Mouse (Mus musculus) neural tube, embryonic 11.5 days (tissue): ENCODE data around the gene Oas3. TPM values are rescaled to one million over a fixed set of nuclear protein-coding genes. Genes with fewer than 3 reads are reported as not detected.
A peak's percentile ranks its signal among the peaks of the same experiment; 100 is the strongest.

ENCODE experiments used
- ATAC-seq: fragments of 200-750 bp; cut with Nextera tagmentation; 2 replicates; pipeline ENCODE4 v1.8.0; 2017; ENCODE audit warnings: moderate number of reproducible peaks, mild to moderate bottlenecking, moderate TSS enrichment, moderate library complexity; ENCODE audit not compliant: insufficient read depth, low FRiP score, low TSS enrichment
- DNase-seq: peaks from one replicate; pipeline ENCODE4 v3.0.0-alpha.2; 2015; ENCODE audit warnings: low spot score
- H3K27ac ChIP-seq: fragments of 300-500 bp; sonication (generic); 2 replicates; pipeline ENCODE4 v1.5.1; 2014; ENCODE audit warnings: low read depth, mild to moderate bottlenecking, low read length
- H3K27me3 ChIP-seq: fragments of 300-500 bp; sonication (generic); 2 replicates; pipeline ENCODE4 v1.6.1; 2014; ENCODE audit warnings: mild to moderate bottlenecking, low read length, mixed read lengths; ENCODE audit not compliant: control insufficient read depth, insufficient read depth
- H3K36me3 ChIP-seq: fragments of 300-500 bp; sonication (generic); 2 replicates; pipeline ENCODE4 v1.6.1; 2014; ENCODE audit warnings: mild to moderate bottlenecking, low read length, moderate library complexity, mixed read lengths; ENCODE audit not compliant: control insufficient read depth, insufficient read depth
- H3K4me1 ChIP-seq: fragments of 300-500 bp; sonication (generic); 2 replicates; pipeline ENCODE4 v1.6.1; 2014; ENCODE audit warnings: low read length, mixed read lengths; ENCODE audit not compliant: control insufficient read depth, insufficient read depth
- H3K4me2 ChIP-seq: fragments of 300-500 bp; sonication (generic); 2 replicates; pipeline ENCODE4 v1.6.1; 2014; ENCODE audit warnings: low read depth, mild to moderate bottlenecking, moderate library complexity
- H3K4me3 ChIP-seq: fragments of 300-500 bp; sonication (generic); 2 replicates; pipeline ENCODE4 v1.5.1; 2014; ENCODE audit warnings: low read depth, low read length
- H3K9ac ChIP-seq: fragments of 300-500 bp; sonication (generic); 2 replicates; pipeline ENCODE4 v1.6.1; 2014; ENCODE audit warnings: mild to moderate bottlenecking, low read length
- H3K9me3 ChIP-seq: fragments of 300-500 bp; sonication (generic); 2 replicates; pipeline ENCODE4 v1.6.1; 2016; ENCODE audit warnings: low read length; ENCODE audit not compliant: control insufficient read depth
- WGBS: fragments of 180-500 bp; shearing (Covaris S2); extraction: QIAGEN DNeasy Blood & Tissue Kit; methylation state at CpG from one replicate; pipeline ENCODE4 v1.1.7; 2014; 5-methylcytosine and 5-hydroxymethylcytosine counted together
- polyA plus RNA-seq: library from polyadenylated mRNA; unstranded; fragments of >200 nt; fragmentation: Nextera tagmentation; extraction: Ambion mirVana; gene quantifications from 2 replicates; pipeline ENCODE4 v1.2.1, GENCODE M21; 2014

Gene Oas3
- polyA plus RNA-seq, 1 experiment from 2014 or later = not detected

DNA sequence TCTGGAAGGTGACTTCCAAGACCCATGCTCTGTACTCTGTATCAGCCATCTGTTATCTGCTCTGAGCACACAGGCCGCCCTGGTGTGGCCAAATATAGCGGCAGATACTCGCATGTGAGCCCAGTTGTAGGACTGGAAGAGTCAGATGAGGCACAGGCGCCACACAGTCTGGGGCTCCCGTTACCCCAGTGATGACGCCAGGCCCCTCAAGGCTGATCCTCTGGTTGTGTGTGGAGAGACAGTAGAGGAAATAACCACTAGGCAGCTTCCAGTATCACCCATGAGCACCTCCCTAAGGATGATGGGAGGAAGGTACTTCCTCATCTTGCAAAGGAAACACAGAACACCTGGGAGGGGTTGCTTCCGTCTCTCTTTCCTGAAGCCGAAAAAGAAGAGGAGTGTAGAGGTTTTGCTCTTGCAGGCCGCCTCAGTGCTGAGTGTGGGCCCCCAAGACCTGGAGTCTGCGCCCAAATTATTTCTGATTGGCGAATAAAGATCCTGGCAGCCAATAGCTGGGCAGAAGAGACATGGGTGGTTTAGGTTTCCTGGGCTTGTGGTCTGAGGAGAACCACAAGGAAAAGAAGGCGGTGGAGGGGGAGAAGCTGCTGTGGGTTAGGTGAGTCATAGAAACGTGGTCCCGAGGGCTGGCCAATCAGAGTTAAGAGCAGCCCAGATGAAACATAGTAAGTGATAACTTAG lies 2.0 kb downstream of the Oas3 start:
- no peak overlapping the region for H3K4me3 ChIP-seq
- no peaks in the 10 kb centered on the region for H3K36me3 ChIP-seq
- DNase-seq (no peak), ATAC-seq (no peak)
- no peaks in the 10 kb centered on the region for H3K4me1 ChIP-seq
- H3K9me3 ChIP-seq = no peaks in the 10 kb centered on the region
- 83% methylated on average over 14 of the region's 14 CpGs for WGBS
- no peaks in the 10 kb centered on the region for H3K27me3 ChIP-seq
- no peak overlapping the region for H3K4me2 ChIP-seq
- no peak overlapping the region for H3K27ac ChIP-seq
- no peak overlapping the region for H3K9ac ChIP-seq

DNA sequence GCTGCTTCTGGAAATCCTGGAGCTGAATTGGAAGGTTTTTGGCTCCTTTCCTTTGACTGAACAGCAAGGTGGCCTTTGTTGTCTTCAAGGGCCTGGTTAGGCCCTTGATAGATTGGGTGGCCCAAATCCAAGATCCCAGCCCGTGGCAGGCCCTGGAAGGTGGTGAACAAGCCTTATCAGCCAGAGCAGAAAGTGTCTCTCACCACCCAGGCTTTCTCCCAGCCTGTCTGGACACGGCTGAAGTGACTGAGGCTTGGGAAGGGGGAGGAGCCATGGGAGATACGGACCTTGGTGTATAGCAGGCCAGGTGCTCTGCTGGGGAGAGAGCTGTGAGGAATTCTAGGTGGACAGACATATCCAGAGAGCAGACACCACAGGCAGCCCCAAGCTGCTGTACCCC lies 8.1 kb downstream of the Oas3 start:
- H3K4me3 ChIP-seq = no peak overlapping the region
- no peaks in the 10 kb centered on the region for H3K4me1 ChIP-seq
- no peak for ATAC-seq
- no peak overlapping the region for H3K9ac ChIP-seq
- H3K27me3 ChIP-seq = no peaks in the 10 kb centered on the region
- no peaks in the 10 kb centered on the region for H3K36me3 ChIP-seq
- 75% methylated on average over 3 of the region's 3 CpGs for WGBS
- no peak overlapping the region for H3K4me2 ChIP-seq
- no peak for DNase-seq
- H3K9me3 ChIP-seq = no peaks in the 10 kb centered on the region
- no peak overlapping the region for H3K27ac ChIP-seq

DNA sequence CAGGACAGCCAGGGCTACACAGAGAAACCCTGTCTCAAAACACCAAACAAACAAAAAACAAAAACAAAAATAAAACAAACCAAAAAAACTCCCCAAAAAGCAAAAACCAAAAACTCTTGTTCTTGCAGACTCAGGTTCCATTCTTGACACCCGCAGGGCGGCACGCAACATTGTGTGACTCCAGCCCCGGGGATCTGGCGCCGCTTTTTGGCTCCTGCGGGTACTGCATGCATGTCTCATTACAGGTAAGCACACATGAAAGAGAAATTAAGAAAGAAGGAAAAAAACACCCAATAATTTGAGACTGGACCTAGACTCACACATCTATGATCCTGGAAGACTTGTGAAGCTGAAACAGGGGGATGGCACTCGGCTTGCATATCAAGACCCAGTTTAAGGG lies 12.5 kb downstream of the Oas3 start:
- Histone ChIP-seq H3K9ac (no peak overlapping the region), H3K27me3 (no peaks in the 10 kb centered on the region), H3K4me1 (no peaks in the 10 kb centered on the region), H3K4me3 (no peak overlapping the region), H3K4me2 (no peak overlapping the region), H3K9me3 (no peaks in the 10 kb centered on the region), H3K27ac (no peak overlapping the region), H3K36me3 (no peaks in the 10 kb centered on the region)
- ATAC-seq (no peak), DNase-seq (no peak)
- WGBS = 75% methylated on average over 8 of the region's 8 CpGs

DNA sequence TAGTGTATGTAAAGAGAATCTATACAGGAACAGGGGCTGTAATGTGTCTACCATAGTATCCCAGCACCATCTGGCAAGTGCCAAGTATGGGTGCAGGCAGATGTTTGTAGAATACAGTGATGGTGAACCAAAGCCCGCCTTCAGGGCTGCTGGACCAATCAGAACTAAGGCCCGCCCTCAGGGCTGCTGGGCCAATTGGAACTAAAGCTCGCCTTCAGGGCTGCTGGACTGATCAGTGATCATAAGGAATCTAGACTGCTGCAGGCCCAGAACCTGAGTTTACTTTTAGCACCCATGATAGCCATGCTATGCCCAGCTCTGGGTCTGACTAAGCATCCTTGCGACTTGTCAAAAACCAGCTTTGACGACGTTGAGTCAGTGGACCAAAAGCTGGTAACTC lies 15.6 kb downstream of the Oas3 start:
- Histone ChIP-seq H3K36me3 (no peaks in the 10 kb centered on the region), H3K9ac (no peak overlapping the region), H3K4me2 (peak overlapping the region; percentile 4; the same call in 1 of the 2 replicates), H3K9me3 (no peaks in the 10 kb centered on the region), H3K4me1 (no peaks in the 10 kb centered on the region), H3K27me3 (no peaks in the 10 kb centered on the region), H3K4me3 (no peak overlapping the region), H3K27ac (no peak overlapping the region)
- ATAC-seq (no peak), DNase-seq (peak; percentile 51)
- WGBS = 25% methylated on average over 6 of the region's 6 CpGs

DNA sequence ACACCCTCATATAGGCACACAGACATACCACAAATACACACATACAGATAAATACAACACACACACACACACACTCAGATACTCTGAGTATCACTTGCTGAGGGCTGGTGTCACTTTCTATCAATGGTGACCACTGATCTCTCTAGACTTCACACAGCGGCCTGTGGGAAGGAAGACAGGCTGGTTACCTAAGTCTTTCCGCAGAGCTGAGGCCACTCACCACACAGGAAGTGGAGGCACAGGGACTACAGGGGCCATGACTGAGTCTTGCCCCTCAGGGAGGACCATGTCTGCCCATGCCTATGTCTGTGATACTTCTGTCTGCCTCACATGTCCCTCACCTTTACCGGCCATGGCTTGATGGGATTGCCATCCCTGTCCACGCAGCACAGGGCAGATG lies 23.2 kb downstream of the Oas3 start:
- Histone ChIP-seq H3K9ac (no peak overlapping the region), H3K4me3 (no peak overlapping the region), H3K9me3 (no peaks in the 10 kb centered on the region), H3K36me3 (no peaks in the 10 kb centered on the region), H3K27me3 (no peaks in the 10 kb centered on the region), H3K27ac (no peak overlapping the region), H3K4me1 (no peaks in the 10 kb centered on the region), H3K4me2 (no peak overlapping the region)
- DNase-seq (no peak), ATAC-seq (no peak)
- 91% methylated on average over 4 of the region's 4 CpGs for WGBS

DNA sequence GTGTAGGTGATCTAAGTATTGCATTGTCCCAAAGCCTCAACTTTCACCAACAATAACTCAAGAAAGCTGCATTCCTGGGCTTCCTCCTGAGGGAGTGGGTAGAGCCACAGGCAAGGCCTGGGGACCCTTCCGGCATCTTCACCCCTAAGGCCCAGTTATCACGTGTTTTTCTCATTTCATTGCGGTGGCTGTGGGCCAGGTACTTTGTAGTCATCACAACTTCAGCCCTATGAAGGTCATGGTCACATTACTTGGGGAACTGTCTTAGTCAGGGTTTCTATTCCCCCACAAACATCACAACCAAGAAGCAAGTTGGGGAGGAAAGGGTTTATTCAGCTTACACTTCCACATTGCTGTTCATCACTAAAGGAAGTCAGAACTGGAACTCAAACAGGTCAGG lies 24.7 kb downstream of the Oas3 start:
- H3K9me3 ChIP-seq = no peaks in the 10 kb centered on the region
- H3K9ac ChIP-seq = no peak overlapping the region
- 70% methylated on average over 3 of the region's 3 CpGs for WGBS
- H3K36me3 ChIP-seq = no peaks in the 10 kb centered on the region
- ATAC-seq (no peak), DNase-seq (no peak)
- no peak overlapping the region for H3K4me3 ChIP-seq
- no peaks in the 10 kb centered on the region for H3K4me1 ChIP-seq
- H3K27ac ChIP-seq = no peak overlapping the region
- no peaks in the 10 kb centered on the region for H3K27me3 ChIP-seq
- H3K4me2 ChIP-seq = no peak overlapping the region

DNA sequence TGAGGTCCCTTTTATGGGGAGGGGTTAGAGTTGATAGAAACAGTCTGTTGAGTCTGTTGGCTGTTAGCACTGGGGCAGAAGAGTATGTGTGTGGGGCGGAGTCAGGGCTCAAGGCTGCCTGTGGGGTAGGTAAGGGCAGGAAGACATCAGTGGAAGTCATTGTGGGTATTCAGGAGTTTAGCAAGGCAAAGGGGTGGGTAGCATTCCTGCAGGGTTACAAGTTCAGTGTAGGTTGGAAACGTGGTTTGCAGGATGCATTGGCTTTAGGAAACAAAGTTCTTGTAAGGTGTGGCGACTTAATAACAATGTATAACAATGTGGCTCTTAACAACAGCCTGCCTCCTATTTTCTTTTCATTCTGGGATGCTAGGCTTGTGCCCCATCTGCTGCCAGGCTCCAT lies 26.3 kb downstream of the Oas3 start:
- Histone ChIP-seq H3K9ac (no peak overlapping the region), H3K27me3 (no peaks in the 10 kb centered on the region), H3K36me3 (no peaks in the 10 kb centered on the region), H3K27ac (no peak overlapping the region), H3K4me2 (no peak overlapping the region), H3K9me3 (no peaks in the 10 kb centered on the region), H3K4me3 (no peak overlapping the region), H3K4me1 (no peaks in the 10 kb centered on the region)
- ATAC-seq (no peak), DNase-seq (no peak)
- WGBS = 75% methylated on average over 3 of the region's 3 CpGs

DNA sequence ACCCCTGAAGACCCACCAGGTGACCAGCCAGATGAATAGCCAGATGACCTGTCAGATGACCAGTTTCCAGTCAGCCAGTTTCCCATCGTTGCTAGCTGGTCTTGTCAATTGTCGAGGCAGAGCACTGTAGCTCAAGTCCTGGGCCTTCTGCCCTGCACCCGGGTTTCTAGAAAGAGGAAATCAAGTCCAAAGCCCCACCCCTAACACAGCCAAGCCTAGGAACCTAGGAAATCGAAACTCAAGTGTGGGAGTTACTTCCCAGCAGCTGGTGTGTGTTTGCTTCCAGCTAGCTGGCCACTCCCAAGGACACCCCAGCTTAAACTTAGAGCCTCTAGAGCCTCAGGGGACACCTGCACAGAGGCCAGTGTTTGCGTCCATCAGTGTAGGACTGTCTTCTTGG lies 27.8 kb downstream of the Oas3 start, which contains the start of gene Oas2:
TSS of gene Oas2 (minus strand) at position 166 of the 400 bp plus-strand sequence.
- Histone ChIP-seq H3K36me3 (no peaks in the 10 kb centered on the region), H3K9ac (no peak within 1 kb of the TSS), H3K4me2 (no peak within 1 kb of the TSS), H3K9me3 (no peaks in the 10 kb centered on the region), H3K27ac (no peak within 1 kb of the TSS), H3K4me3 (no peak within 1 kb of the TSS), H3K4me1 (no peaks in the 10 kb centered on the region), H3K27me3 (no peaks in the 10 kb centered on the region)
- ATAC-seq = no peak
- 69% methylated on average over 5 of the region's 5 CpGs for WGBS
- no peak for DNase-seq

DNA sequence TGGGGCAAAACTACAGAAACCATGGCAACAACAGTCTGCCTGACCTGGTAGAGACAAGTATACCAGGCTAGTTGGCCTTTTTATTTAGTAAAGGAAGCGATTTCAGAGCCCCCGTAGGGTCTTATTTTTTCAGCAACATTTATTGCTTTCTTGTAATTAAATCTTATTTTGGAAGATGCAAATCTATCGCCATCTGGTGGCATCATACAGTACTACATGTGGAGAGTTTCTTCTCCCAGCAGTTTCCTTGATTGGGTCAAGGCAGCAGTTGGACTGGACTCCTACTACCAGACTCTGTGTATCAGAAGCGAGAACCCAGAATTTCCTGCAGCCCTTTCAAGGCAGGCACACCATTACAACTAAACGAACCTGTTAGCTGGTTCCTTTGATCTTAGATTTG lies 31.0 kb downstream of the Oas3 start:
- Histone ChIP-seq H3K9ac (no peak overlapping the region), H3K4me3 (no peak overlapping the region), H3K9me3 (no peaks in the 10 kb centered on the region), H3K36me3 (no peaks in the 10 kb centered on the region), H3K4me1 (no peaks in the 10 kb centered on the region), H3K4me2 (no peak overlapping the region), H3K27ac (no peak overlapping the region), H3K27me3 (no peaks in the 10 kb centered on the region)
- peak; percentile 26 for DNase-seq
- ATAC-seq = no peak
- WGBS = 21% methylated on average over 5 of the region's 5 CpGs
